ENCODE assay signal across 27 mouse cellular contexts in genomic region chr7:30027331-30027730, GRCm38 (mm10). TPM values are rescaled to one million over a fixed set of nuclear protein-coding genes. Genes with fewer than 3 reads are reported as not detected.
DNase-seq lines count a peak whose midpoint lies in the region; ATAC-seq and TF ChIP-seq lines count a peak whose summit lies in the region.
"Had no signal": no experiment of that assay in that cellular context is flagged by ENCODE, and none has a peak within 500 bp of the region (broad histone marks: within the 10 kb centered on the region; RNA-seq: fewer than 3 reads in every experiment).

No protein-coding gene starts in this region.

- no peak overlapping the region for H3K27ac ChIP-seq in intestine, embryonic 14.5 days (ENCODE audit: low read depth)
- no peak overlapping the region for H3K27ac ChIP-seq in intestine, embryonic 16.5 days (ENCODE audit: low read length)
- peak overlapping the region; percentile 34 for H3K27ac ChIP-seq in ES-Bruce4 (ENCODE audit: insufficient read depth, low read length)
- H3K27ac ChIP-seq in limb, embryonic 12.5 days, result peak overlapping the region; percentile 67; the same call in 1 of the 2 replicates
- H3K27ac ChIP-seq in cerebellum, adult 2 months (ENCODE audit: insufficient read depth, low read length), result no peak overlapping the region
- H3K27ac ChIP-seq: embryonic facial prominence, embryonic 13.5 days; embryonic facial prominence, embryonic 15.5 days; forebrain, embryonic 10.5 days; forebrain, embryonic 12.5 days had no signal

- TF ChIP-seq POLR2A in ES-Bruce4 (IDR thresholded peaks at IDR 0.05; ENCODE audit: insufficient read depth, low read length), result no peak
- no peak for TF ChIP-seq POLR2A in cerebellum, adult 2 months (IDR thresholded peaks at IDR 0.05; ENCODE audit: borderline replicate concordance, insufficient read depth, low read length)

- no peak for ATAC-seq in intestine, embryonic 14.5 days (replicated peaks; ENCODE audit: low FRiP score, low TSS enrichment, low read depth)
- ATAC-seq in intestine, embryonic 16.5 days, result no peak
- ATAC-seq in megakaryocyte, adult 5-6 weeks (ENCODE audit: poor library complexity, severe bottlenecking), result no peak
- no peak for ATAC-seq in limb, embryonic 12.5 days (ENCODE audit: insufficient number of reproducible peaks, insufficient read depth, low FRiP score, low TSS enrichment, low read depth)
- ATAC-seq: activated CD4-positive, CD25-positive, alpha-beta regulatory T cell, adult 4 months; forebrain, embryonic 14.5 days; forebrain, embryonic 16.5 days; Patski had no signal

- H3K27me3 ChIP-seq in intestine, embryonic 14.5 days (replicated peaks; ENCODE audit: control insufficient read depth, insufficient read depth, low read length), result no peaks in the 10 kb centered on the region
- H3K27me3 ChIP-seq in intestine, embryonic 16.5 days (replicated peaks; ENCODE audit: control insufficient read depth, insufficient read depth, low read length), result no peaks in the 10 kb centered on the region
- no peaks in the 10 kb centered on the region for H3K27me3 ChIP-seq in megakaryocyte, embryonic 14.5 days (replicated peaks)
- H3K27me3 ChIP-seq in ES-Bruce4 (ENCODE audit: control insufficient read depth, insufficient read depth, low read length, poor library complexity, severe bottlenecking), result no peaks in the 10 kb centered on the region
- H3K27me3 ChIP-seq in limb, embryonic 12.5 days, result no peaks in the 10 kb centered on the region
- no peaks in the 10 kb centered on the region for H3K27me3 ChIP-seq in cerebellum, adult 2 months (ENCODE audit: control insufficient read depth, insufficient read depth, low read length)
- H3K27me3 ChIP-seq: embryonic facial prominence, embryonic 13.5 days; embryonic facial prominence, embryonic 15.5 days; forebrain, embryonic 12.5 days; Patski had no signal

- TF ChIP-seq CTCF in ES-Bruce4 (IDR thresholded peaks at IDR 0.05; ENCODE audit: low read depth, low read length), result no peak
- TF ChIP-seq CTCF in cerebellum, adult 2 months (IDR thresholded peaks at IDR 0.05; ENCODE audit: borderline replicate concordance, insufficient read depth, low read depth, low read length), result no peak

- 73% methylated on average over 4 of the region's 4 CpGs for WGBS in intestine, embryonic 14.5 days
- WGBS in intestine, embryonic 16.5 days, result 68% methylated on average over 4 of the region's 4 CpGs
- WGBS in limb, embryonic 12.5 days, result 38% methylated on average over 4 of the region's 4 CpGs
- 54% methylated on average over 4 of the region's 4 CpGs for WGBS in cerebellum, adult 2 months

- H3K9ac ChIP-seq in intestine, embryonic 14.5 days (ENCODE audit: low read length), result no peak overlapping the region
- no peak overlapping the region for H3K9ac ChIP-seq in intestine, embryonic 16.5 days (ENCODE audit: low read depth, low read length)
- H3K9ac ChIP-seq in ES-Bruce4 (ENCODE audit: low read depth, poor library complexity, severe bottlenecking), result no peak overlapping the region
- H3K9ac ChIP-seq in limb, embryonic 12.5 days (replicated peaks), result no peak overlapping the region
- H3K9ac ChIP-seq: embryonic facial prominence, embryonic 13.5 days; embryonic facial prominence, embryonic 15.5 days; forebrain, embryonic 12.5 days had no signal

- H3K4me3 ChIP-seq in intestine, embryonic 14.5 days (ENCODE audit: low read depth, low read length), result no peak overlapping the region
- no peak overlapping the region for H3K4me3 ChIP-seq in intestine, embryonic 16.5 days (ENCODE audit: low read length)
- H3K4me3 ChIP-seq in megakaryocyte, embryonic 14.5 days (replicated peaks), result peak overlapping the region; percentile 13
- H3K4me3 ChIP-seq in ES-Bruce4 (ENCODE audit: low read depth, low read length), result no peak overlapping the region
- H3K4me3 ChIP-seq in limb, embryonic 12.5 days (replicated peaks), result no peak overlapping the region
- no peak overlapping the region for H3K4me3 ChIP-seq in cerebellum, adult 2 months (replicated peaks; ENCODE audit: insufficient read depth, low read depth, low read length)
- H3K4me3 ChIP-seq: embryonic facial prominence, embryonic 13.5 days; embryonic facial prominence, embryonic 15.5 days; erythroblast, embryonic 14.5 days; forebrain, embryonic 10.5 days; forebrain, embryonic 12.5 days had no signal

- no peak for TF ChIP-seq EP300 in ES-Bruce4 (IDR thresholded peaks at IDR 0.05; ENCODE audit: insufficient read depth, low read depth, low read length)

- H3K4me2 ChIP-seq in intestine, embryonic 14.5 days (ENCODE audit: low read length), result no peak overlapping the region
- no peak overlapping the region for H3K4me2 ChIP-seq in intestine, embryonic 16.5 days (ENCODE audit: low read depth, low read length)
- no peak overlapping the region for H3K4me2 ChIP-seq in limb, embryonic 12.5 days
- H3K4me2 ChIP-seq: embryonic facial prominence, embryonic 13.5 days; embryonic facial prominence, embryonic 15.5 days; forebrain, embryonic 12.5 days had no signal

- DNase-seq in intestine, embryonic 14.5 days (ENCODE audit: low spot score), result peak; percentile 27
- DNase-seq in cerebellum, adult 2 months, result no peak
- DNase-seq in lung, postnatal 4 days, result no peak
- DNase-seq: adrenal gland, adult 8-10 months; adrenal gland, postnatal 14 days; adrenal gland, postnatal 36 days; cerebellum, adult 11-12 months; cerebellum, adult 8-10 months; cerebellum, adult 9-11 months; cerebellum, postnatal 14 days; cerebellum, postnatal 36 days; embryo, embryonic 11 days had no signal

- no peaks in the 10 kb centered on the region for H3K4me1 ChIP-seq in intestine, embryonic 14.5 days (replicated peaks; ENCODE audit: control insufficient read depth, insufficient read depth, low read length)
- H3K4me1 ChIP-seq in intestine, embryonic 16.5 days (ENCODE audit: control insufficient read depth, insufficient read depth, low read length), result no peaks in the 10 kb centered on the region
- peaks cover 7% of the 10 kb centered on the region for H3K4me1 ChIP-seq in megakaryocyte, embryonic 14.5 days
- peaks cover 8% of the 10 kb centered on the region for H3K4me1 ChIP-seq in ES-Bruce4 (ENCODE audit: control insufficient read depth, insufficient read depth, low read length)
- peaks cover 9% of the 10 kb centered on the region; the same call in 1 of the 2 replicates for H3K4me1 ChIP-seq in limb, embryonic 12.5 days (replicated peaks)
- H3K4me1 ChIP-seq in cerebellum, adult 2 months (ENCODE audit: control insufficient read depth, insufficient read depth, low read length), result no peaks in the 10 kb centered on the region
- H3K4me1 ChIP-seq: embryonic facial prominence, embryonic 13.5 days; embryonic facial prominence, embryonic 15.5 days; forebrain, embryonic 12.5 days had no signal

- peaks cover 48% of the 10 kb centered on the region for H3K36me3 ChIP-seq in intestine, embryonic 14.5 days (ENCODE audit: control insufficient read depth, insufficient read depth, low read length)
- H3K36me3 ChIP-seq in intestine, embryonic 16.5 days (ENCODE audit: control insufficient read depth, insufficient read depth, low read length), result peaks cover 10% of the 10 kb centered on the region; the same call in 1 of the 2 replicates
- H3K36me3 ChIP-seq in megakaryocyte, embryonic 14.5 days (replicated peaks; ENCODE audit: low read length), result peaks cover 50% of the 10 kb centered on the region
- H3K36me3 ChIP-seq in ES-Bruce4 (ENCODE audit: control insufficient read depth, insufficient read depth, low read length, poor library complexity, severe bottlenecking), result peaks cover 19% of the 10 kb centered on the region
- H3K36me3 ChIP-seq in limb, embryonic 12.5 days, result peaks cover 56% of the 10 kb centered on the region

- H3K9me3 ChIP-seq in intestine, embryonic 14.5 days (ENCODE audit: control insufficient read depth, low read length), result no peaks in the 10 kb centered on the region
- H3K9me3 ChIP-seq in intestine, embryonic 16.5 days (ENCODE audit: control insufficient read depth, low read length), result no peaks in the 10 kb centered on the region
- no peaks in the 10 kb centered on the region for H3K9me3 ChIP-seq in megakaryocyte, embryonic 14.5 days
- no peaks in the 10 kb centered on the region for H3K9me3 ChIP-seq in ES-Bruce4 (replicated peaks; ENCODE audit: control insufficient read depth, insufficient read depth, low read length, poor library complexity, severe bottlenecking)
- H3K9me3 ChIP-seq in limb, embryonic 12.5 days, result no peaks in the 10 kb centered on the region
- H3K9me3 ChIP-seq: embryonic facial prominence, embryonic 13.5 days; embryonic facial prominence, embryonic 15.5 days; forebrain, embryonic 10.5 days; forebrain, embryonic 12.5 days; G1E had no signal

RNA-seq across cellular contexts. Expression of gene Zfp14, which starts 23.8 kb away (rescaled TPM):
- 3.5 and 4.4 TPM in 2 replicates for polyA plus RNA-seq in intestine, embryonic 14.5 days (2014; fragmentation: Nextera tagmentation; extraction: Ambion mirVana)
- polyA plus RNA-seq in intestine, embryonic 16.5 days (2015; fragmentation: Nextera tagmentation; extraction: Ambion mirVana), result 2.0 and 2.2 TPM in 2 replicates
- polyA plus RNA-seq in megakaryocyte, embryonic 14.5 days (2012; ENCODE audit: insufficient read depth, low replicate concordance), result not detected in 2 replicates
- total RNA-seq in megakaryocyte, adult 5-6 weeks (2015), result 1.4 and 2.1 TPM in 2 replicates
- 0.89 and 0.95 TPM in 2 replicates for total RNA-seq in megakaryocyte, adult 5-6 weeks (2017)
- 1.2 and 2.8 TPM in 2 replicates for polyA plus RNA-seq in ES-Bruce4 (2011; ENCODE audit: insufficient read depth, insufficient read length, low read depth, missing spikeins)
- polyA plus RNA-seq in limb, embryonic 12.5 days (2016; fragmentation: Nextera tagmentation; extraction: Ambion mirVana), result 4.7 and 4.8 TPM in 2 replicates
- polyA plus RNA-seq in cerebellum, adult 2 months (2012; rRNA removed), result 14.8 and 18.3 TPM in 2 replicates
- polyA plus RNA-seq: erythroblast, embryonic 14.5 days; G1E had no signal

RNA-seq across cellular contexts. Expression of gene Zfp568, which starts 43.6 kb away (rescaled TPM):
- polyA plus RNA-seq in intestine, embryonic 14.5 days (2014; fragmentation: Nextera tagmentation; extraction: Ambion mirVana), result 19.5 and 22.6 TPM in 2 replicates
- polyA plus RNA-seq in intestine, embryonic 16.5 days (2015; fragmentation: Nextera tagmentation; extraction: Ambion mirVana), result 9.1 and 11.6 TPM in 2 replicates
- 0.43 and 0.93 TPM in 2 replicates for polyA plus RNA-seq in megakaryocyte, embryonic 14.5 days (2012; ENCODE audit: insufficient read depth, low replicate concordance)
- 4.9 and 7.0 TPM in 2 replicates for total RNA-seq in megakaryocyte, adult 5-6 weeks (2015)
- total RNA-seq in megakaryocyte, adult 5-6 weeks (2017), result 14.6 and 15.1 TPM in 2 replicates
- polyA plus RNA-seq in ES-Bruce4 (2011; ENCODE audit: insufficient read depth, insufficient read length, low read depth, missing spikeins), result 98.0 and 103 TPM in 2 replicates
- polyA plus RNA-seq in limb, embryonic 12.5 days (2016; fragmentation: Nextera tagmentation; extraction: Ambion mirVana), result 31.5 and 33.0 TPM in 2 replicates
- 3.3 and 4.2 TPM in 2 replicates for polyA plus RNA-seq in cerebellum, adult 2 months (2012; rRNA removed)

RNA-seq across cellular contexts. Expression of gene Zfp82, which starts 45.4 kb away (rescaled TPM):
- polyA plus RNA-seq in intestine, embryonic 14.5 days (2014; fragmentation: Nextera tagmentation; extraction: Ambion mirVana), result 4.9 and 5.4 TPM in 2 replicates
- polyA plus RNA-seq in intestine, embryonic 16.5 days (2015; fragmentation: Nextera tagmentation; extraction: Ambion mirVana), result 4.2 and 4.4 TPM in 2 replicates
- polyA plus RNA-seq in megakaryocyte, embryonic 14.5 days (2012; ENCODE audit: insufficient read depth, low replicate concordance), result 0.21 TPM in 1 of 2 replicates, not detected in the other
- 0.83 and 0.91 TPM in 2 replicates for total RNA-seq in megakaryocyte, adult 5-6 weeks (2015)
- 3.0 and 3.2 TPM in 2 replicates for total RNA-seq in megakaryocyte, adult 5-6 weeks (2017)
- 13.4 and 15.4 TPM in 2 replicates for polyA plus RNA-seq in ES-Bruce4 (2011; ENCODE audit: insufficient read depth, insufficient read length, low read depth, missing spikeins)
- 6.8 and 7.1 TPM in 2 replicates for polyA plus RNA-seq in limb, embryonic 12.5 days (2016; fragmentation: Nextera tagmentation; extraction: Ambion mirVana)
- polyA plus RNA-seq in cerebellum, adult 2 months (2012; rRNA removed), result 2.7 and 2.9 TPM in 2 replicates
- total RNA-seq: adrenal gland, postnatal 14 days had no signal
- polyA plus RNA-seq: erythroblast, embryonic 14.5 days had no signal

Comparison
In these comparisons a context has a peak if more than half of its experiments do, and no peak if none do; other contexts are left out.
1. H3K27ac ChIP-seq: peak in ES-Bruce4 (single experiment) and limb, embryonic 12.5 days (single experiment); none in intestine, embryonic 14.5 days (single experiment), intestine, embryonic 16.5 days (single experiment) and cerebellum, adult 2 months (single experiment).